25 mouse cellular contexts compared by ENCODE assay signal in genomic region chr1:156585512-156585911, GRCm38 (mm10).
"Had no signal": no experiment of that assay in that cellular context is flagged by ENCODE, and none has a peak within 500 bp of the region (broad histone marks: within the 10 kb centered on the region; RNA-seq: fewer than 3 reads in every experiment).

No protein-coding gene starts in this region.

- H3K9me3 ChIP-seq: heart, embryonic 10.5 days; heart, embryonic 12.5 days; hindbrain, embryonic 10.5 days; hindbrain, embryonic 12.5 days; intestine, embryonic 15.5 days; limb, embryonic 13.5 days; limb, embryonic 15.5 days; liver, embryonic 12.5 days had no signal

- H3K27ac ChIP-seq: heart, adult 2 months; heart, embryonic 10.5 days; hindbrain, embryonic 10.5 days; hindbrain, embryonic 12.5 days; hindbrain, embryonic 14.5 days; intestine, embryonic 15.5 days; limb, embryonic 13.5 days; limb, embryonic 15.5 days; liver, embryonic 12.5 days; liver, embryonic 14.5 days had no signal

- H3K9ac ChIP-seq: heart, embryonic 12.5 days; hindbrain, embryonic 12.5 days; hindbrain, embryonic 14.5 days; intestine, embryonic 15.5 days; limb, embryonic 13.5 days; limb, embryonic 15.5 days; liver, embryonic 12.5 days; liver, embryonic 14.5 days had no signal

- ATAC-seq: hindbrain, embryonic 16.5 days; inflammation-experienced regulatory T-cells, adult 6 months; intestine, embryonic 15.5 days; intestine, postnatal 0 days; liver, embryonic 12.5 days had no signal

- H3K4me3 ChIP-seq: heart, adult 2 months; heart, embryonic 10.5 days; heart, embryonic 12.5 days; hindbrain, embryonic 10.5 days; hindbrain, embryonic 12.5 days; intestine, embryonic 15.5 days; limb, embryonic 13.5 days; limb, embryonic 15.5 days; liver, embryonic 12.5 days had no signal

- DNase-seq: gastrocnemius, postnatal 14 days; gastrocnemius, postnatal 36 days; heart, adult 2 months; heart, postnatal 10 days; heart, postnatal 4 days; kidney, adult 18-20 months; kidney, adult 8-10 months; kidney, postnatal 14 days; kidney, postnatal 36 days; layer of hippocampus, adult 9-11 months; layer of hippocampus, postnatal 36 days; left cerebral cortex, postnatal 4 days had no signal

- H3K27me3 ChIP-seq: heart, embryonic 12.5 days; hindbrain, embryonic 12.5 days; intestine, embryonic 15.5 days; limb, embryonic 13.5 days; limb, embryonic 15.5 days; liver, embryonic 12.5 days had no signal

- H3K4me2 ChIP-seq: heart, embryonic 12.5 days; hindbrain, embryonic 12.5 days; hindbrain, embryonic 14.5 days; intestine, embryonic 15.5 days; limb, embryonic 13.5 days; limb, embryonic 15.5 days; liver, embryonic 12.5 days had no signal

- H3K36me3 ChIP-seq: hindbrain, embryonic 12.5 days; intestine, embryonic 15.5 days; limb, embryonic 13.5 days; limb, embryonic 15.5 days had no signal

- H3K4me1 ChIP-seq: hindbrain, embryonic 10.5 days; hindbrain, embryonic 12.5 days; intestine, embryonic 15.5 days had no signal
